Mouse (Mus musculus): Measurements from ENCODE around the gene Dnajc14.

Gene Dnajc14

DNA sequence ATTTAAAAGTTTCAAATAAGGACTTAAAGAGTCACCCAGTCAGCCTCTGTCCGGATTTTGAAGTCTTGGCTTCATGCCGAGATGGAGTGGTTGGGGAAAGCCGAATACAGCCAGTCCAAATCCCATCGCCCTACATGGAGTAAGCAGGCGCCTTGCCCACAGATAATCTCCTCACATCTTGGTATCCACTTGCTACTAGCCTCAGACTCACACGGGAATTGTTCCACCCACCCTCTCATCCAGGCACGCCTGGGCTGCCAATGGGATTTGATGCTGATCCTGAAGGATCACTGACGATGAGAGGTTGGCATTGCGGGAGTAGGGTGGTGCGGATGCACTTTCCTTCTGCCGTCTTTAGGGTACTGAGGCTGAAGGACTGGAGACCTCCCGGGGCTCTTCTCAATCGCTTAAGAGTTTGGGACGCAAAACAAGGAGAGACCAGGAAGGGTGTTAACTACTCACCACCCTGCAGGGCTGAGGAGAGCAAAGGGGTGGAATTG, at the start of gene Dnajc14:
Gene Dnajc14 (plus strand): TSS at position 292 of the 500 bp plus-strand sequence.
- peak in 1 of 2 experiments; percentile 57 for DNase-seq (ENCODE audit: low spot score in 2 of 2)

DNA sequence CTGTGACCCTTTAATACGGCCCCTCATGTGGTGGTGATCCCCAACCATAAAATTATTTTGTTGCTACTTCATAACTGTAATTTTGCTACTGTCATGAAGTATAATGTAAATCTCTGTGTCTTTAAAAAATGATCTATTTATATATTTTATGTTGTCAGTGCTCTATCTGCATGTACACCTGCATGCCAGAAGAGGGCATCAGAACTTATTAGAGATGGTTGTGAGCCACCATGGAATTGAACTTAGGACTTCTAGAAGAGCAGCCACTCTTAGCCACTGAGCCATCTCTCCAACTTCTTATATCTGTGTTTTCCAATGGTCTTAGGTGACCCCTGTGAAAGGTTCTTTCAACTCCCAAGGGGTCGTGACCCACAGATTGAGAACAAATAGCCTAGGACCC, 31.0 kb upstream of the Dnajc14 start:
- no peak for DNase-seq (ENCODE audit: low spot score in 2 of 2)

GRCm38 (mm10) chr10:128773685-128774084, 30.2 kb upstream of the Dnajc14 start:
- no peak for DNase-seq (ENCODE audit: low spot score in 2 of 2)

DNA sequence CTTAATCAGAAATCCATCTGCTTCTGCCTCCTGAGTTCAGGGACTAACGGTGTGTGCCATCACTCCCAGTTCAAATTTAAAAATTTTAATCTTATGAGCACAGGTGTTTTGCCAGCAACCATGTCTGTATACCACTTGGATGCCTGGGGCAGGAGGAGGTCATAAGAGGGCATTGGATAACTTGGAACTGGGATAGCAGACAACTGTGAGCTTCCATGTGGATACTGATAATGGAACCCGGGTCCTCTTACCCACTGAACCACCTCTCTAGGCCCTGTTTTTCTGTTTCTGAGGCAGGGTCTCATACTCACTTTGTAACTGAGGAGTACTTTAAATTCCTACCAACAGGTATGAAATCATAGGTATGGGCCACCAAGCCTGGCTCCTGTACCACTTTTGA, 25.4 kb upstream of the Dnajc14 start:
- no peak for DNase-seq (ENCODE audit: low spot score in 2 of 2)

- no peak for DNase-seq (ENCODE audit: low spot score in 2 of 2)
These were observed 24.7 kb upstream of the Dnajc14 start for GRCm38 (mm10) chr10:128779011-128779795.

DNA sequence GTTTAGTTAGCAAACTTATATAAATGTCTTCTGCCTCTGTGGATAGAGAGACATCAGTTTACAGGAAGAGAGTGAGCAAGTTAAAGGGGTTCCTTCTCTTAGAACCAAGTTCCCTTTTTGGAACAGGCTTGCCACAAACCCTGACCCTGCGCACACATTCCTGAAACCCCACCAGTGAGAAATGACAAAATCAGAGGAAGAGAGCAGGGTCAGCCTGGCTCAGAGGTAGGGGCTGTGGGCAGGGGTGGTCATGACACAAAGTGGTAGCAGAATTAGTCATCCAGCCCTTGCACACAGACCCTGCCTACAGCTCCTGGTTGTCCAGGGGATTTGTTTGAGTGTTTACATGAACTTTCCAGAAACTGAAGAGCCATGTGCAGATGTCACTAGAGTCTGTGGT, 23.7 kb upstream of the Dnajc14 start:
- DNase-seq (ENCODE audit: low spot score in 2 of 2), result no peak

DNA sequence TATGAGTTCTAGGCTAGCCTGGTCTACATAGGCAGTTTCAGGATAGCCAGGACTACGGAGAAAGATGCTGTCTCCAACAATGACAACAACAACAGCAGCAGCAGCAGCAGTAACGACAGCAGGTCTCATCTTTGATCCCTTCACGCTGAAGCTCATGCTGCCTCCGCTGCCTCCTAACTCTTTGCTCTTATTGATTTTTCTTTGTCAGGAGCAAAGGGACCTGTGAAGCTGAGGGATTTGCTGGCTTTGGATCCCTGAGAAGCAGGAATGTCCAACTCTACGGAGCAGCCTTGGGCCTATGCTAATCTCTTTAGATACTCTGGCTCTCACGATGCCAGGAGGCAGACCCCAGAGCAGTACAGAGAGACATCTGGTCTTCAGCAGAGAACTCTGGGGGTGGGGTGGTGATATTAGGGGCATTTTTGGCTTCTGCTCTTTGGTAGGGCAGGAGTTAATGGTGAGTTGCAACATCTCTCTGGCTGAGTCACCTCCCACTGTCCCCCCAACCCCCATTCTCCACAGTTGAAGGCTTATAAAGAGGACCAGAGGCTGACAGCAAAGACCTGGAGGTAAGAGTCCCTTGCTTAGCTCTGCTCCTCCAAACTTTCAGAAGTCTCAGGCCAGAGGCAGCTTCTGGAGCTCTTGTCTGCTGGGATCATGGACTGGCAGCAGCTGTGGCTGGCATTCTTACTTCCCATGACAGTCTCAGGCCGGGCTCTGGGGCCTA, 13.3 kb upstream of the Dnajc14 start, which contains the start of gene Mmp19:
Gene Mmp19 (plus strand): TSS at position 513 of the 727 bp plus-strand sequence.
- DNase-seq (ENCODE audit: low spot score in 2 of 2), result no peak

DNA sequence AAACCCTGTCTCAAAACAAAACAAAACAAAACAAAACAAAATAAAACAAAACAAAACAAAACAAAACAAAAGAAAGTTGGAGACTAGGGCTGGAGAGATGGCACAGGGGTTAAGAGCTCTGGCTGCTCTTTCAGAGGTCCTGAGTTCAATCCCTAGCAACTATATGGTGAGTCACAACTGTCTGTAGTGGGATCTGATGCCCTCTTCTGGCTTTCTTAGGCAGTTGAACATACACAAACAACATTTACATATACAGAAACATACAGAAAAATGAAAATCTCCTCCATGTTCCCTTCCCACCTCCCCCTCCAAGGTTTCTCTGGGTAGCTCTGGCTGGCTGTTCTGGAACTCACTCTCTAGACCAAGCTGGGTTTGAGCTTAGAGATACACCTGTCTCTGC, 11.8 kb upstream of the Dnajc14 start:
- DNase-seq (ENCODE audit: low spot score in 2 of 2), result no peak

GRCm38 (mm10) chr10:128793258-128793657, 10.6 kb upstream of the Dnajc14 start:
- DNase-seq (ENCODE audit: low spot score in 2 of 2), result no peak

DNA sequence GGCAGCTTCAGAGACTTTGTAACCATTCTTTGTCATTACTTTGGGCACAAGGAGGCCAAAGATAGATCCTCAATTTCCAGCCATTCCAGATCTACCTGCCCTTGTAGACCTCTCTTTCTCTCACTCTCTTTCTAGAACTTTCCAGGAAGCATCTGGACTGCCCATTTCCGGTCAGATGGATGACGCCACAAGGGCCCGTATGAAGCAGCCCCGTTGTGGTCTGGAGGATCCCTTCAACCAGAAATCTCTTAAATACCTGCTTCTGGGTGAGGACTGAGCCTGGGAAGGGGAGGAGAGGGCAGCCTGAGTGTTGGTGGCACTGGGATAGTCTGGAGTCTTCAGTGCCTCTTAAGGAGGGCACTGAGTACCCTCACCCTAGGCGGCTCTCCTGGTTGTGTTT, 9.5 kb upstream of the Dnajc14 start:
- no peak for DNase-seq (ENCODE audit: low spot score in 2 of 2)

DNA sequence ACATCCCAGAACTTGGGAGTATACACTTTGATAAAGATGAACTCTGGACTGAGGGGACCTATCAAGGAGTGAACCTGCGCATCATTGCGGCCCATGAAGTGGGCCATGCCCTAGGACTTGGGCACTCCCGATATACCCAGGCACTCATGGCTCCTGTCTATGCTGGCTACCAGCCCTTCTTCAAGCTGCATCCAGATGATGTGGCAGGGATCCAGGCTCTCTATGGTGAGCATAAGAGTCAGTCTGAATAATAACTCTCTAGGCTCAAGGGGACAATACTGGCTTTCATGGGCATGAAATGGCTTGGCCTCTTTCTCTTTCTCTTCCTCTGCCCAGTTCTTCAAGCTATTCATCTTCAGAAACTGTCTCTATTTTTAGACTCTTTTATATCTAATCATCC, 8.3 kb upstream of the Dnajc14 start:
- DNase-seq (ENCODE audit: low spot score in 2 of 2), result peak in 1 of 2 experiments; percentile 6

GRCm38 (mm10) chr10:128798676-128799075, 5.2 kb upstream of the Dnajc14 start:
- DNase-seq (ENCODE audit: low spot score in 2 of 2), result no peak

DNA sequence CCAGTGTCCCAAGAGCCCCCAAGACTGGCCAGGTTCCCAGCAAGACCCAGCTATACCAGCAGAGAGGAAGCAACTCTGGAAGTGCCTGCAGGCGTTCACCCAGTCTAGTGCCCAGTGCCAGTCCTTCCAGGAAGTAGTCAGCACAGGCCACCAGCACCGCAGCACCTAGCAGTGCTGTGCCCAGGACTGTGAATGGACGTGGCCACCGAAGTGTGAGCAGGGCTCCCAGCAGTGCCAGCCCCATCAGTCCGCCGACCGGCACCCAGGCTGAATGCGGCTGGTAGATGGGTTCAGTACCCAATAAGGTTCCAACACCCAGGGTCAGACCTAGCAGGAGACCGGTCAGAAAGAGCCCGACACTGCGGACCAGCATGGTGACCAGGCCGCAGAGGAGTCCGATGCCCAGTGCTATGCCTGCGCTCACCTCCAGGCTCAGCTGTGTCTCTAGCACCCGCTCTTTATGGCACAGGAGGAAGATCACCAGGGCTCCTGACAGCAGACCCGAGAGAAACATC, 1.8 kb upstream of the Dnajc14 start:
- DNase-seq (ENCODE audit: low spot score in 2 of 2), result no peak

DNA sequence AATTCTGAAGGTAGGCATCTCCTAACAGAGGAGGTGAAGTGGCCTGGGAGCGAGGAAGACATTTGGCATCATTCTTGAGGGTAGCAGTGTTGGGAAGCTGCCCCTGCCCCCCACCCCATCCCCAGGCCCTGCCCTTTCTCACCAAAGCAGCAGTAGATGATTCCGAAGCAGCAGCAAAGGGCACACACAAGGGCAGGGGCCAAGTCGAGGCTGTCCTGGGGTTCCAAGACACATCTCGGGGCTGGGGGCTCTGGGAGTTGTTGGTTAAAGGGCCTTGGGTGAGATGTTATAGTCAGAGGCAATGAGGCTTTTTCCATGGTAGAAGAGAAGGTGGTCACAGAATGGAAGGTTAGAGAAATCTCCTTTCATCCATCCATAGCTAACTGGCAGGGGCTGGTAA, 906 bp upstream of the Dnajc14 start:
- no peak for DNase-seq (ENCODE audit: low spot score in 2 of 2)

DNA sequence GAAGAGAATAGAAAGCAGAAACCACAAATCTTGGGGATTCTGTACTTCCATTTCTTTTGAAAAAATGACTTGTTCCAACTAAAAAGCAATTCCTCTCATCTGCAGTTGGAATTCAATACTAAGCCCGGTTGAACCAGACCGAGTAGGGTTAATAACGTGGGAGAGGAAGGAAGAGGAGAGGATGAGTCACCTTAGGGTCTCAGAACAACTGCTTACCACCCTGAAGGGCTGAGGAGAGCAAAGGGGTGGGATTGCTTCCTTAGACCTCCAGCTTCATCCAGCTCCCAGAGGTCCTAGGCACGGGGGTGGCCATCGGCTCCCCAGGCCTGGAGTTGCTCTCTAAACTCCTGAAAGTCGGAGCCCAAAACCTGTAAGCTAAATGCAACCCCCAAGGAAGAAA, 501 bp upstream of the Dnajc14 start:
- DNase-seq (ENCODE audit: low spot score in 2 of 2), result peak in 1 of 2 experiments; percentile 8

DNA sequence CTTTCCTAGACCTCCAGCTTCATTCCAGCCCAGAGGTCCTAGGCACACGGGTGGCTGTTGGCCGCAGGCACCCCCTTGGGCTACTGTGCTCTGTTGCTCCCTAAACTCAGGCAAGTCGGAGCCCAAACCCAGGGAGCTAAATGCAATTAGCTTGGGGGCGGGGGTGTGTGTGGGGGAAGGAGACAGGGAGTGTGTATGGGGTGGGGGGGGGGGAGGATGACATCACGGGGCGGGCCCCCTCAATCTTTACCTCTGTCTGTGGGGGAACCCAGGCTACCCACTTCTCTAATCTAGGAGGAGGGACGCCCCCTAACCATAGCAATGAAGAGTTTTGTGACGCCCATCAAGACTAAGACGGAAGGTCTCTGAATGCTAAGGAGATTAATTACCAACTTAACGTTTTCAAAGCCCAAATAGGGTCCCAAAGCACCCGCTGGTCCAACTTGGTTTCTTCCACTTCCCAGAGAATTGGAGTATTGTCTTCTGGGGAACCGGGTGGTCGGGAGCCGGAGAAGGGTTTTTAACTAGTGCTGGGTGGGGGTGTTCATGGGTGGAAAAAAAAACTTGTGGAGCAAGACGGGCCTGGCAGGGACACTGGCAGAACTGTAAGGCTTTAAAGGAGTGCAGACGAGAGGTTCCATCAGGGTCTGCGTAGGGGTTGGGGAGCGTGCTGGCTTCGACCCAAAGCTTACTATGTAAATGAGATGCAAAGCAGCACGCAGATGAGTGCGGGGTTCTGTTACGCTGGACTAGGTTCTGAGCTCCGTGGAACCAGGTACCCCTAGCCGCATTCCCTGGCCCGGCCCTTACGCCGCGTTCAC, 619 bp downstream of the Dnajc14 start, which contains the start of gene Tmem198b:
Gene Tmem198b (minus strand): TSS at position 100 of the 821 bp plus-strand sequence.
- DNase-seq (ENCODE audit: low spot score in 2 of 2), result peak in 1 of 2 experiments; percentile 61

GRCm38 (mm10) chr10:128805092-128806000, 1.5 kb downstream of the Dnajc14 start:
- DNase-seq (ENCODE audit: low spot score in 2 of 2), result peak; percentile 86 to 94

DNA sequence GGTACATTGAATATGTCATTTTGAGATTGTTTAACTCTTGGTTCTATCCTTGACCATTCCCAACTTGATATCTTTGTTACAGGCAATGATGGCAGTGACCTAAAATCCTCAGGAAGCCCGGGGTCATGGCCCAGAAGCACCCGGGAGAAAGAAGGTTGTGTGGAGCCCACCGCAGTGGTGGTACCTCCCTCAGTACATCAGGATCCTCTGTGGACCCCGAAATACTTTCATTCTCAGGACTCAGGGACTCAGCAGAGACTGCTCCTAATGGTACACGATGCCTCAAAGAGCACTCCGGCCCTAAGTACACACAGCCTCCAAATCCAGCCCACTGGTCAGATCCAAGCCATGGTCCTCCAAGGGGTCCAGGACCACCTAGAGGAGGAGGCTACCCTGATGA, 2.2 kb downstream of the Dnajc14 start:
- no peak for DNase-seq (ENCODE audit: low spot score in 2 of 2)

DNA sequence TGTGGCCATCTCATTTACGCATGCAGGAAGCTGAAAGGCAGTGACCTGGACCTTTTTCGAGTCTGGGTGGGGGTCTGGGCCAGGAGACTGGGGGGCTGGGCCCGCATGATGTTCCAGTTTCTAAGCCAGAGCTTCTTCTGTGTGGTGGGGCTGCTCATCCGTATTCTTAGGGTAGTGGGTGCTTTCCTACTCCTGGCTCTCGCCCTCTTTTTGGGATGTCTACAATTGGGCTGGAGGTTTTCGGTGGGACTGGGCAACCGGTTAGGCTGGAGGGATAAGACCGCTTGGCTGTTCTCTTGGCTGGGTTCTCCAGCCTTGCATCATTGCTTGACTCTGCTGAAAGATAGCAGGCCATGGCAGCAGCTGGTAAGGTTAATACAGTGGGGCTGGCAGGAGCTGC, 3.2 kb downstream of the Dnajc14 start:
- DNase-seq (ENCODE audit: low spot score in 2 of 2), result no peak

DNA sequence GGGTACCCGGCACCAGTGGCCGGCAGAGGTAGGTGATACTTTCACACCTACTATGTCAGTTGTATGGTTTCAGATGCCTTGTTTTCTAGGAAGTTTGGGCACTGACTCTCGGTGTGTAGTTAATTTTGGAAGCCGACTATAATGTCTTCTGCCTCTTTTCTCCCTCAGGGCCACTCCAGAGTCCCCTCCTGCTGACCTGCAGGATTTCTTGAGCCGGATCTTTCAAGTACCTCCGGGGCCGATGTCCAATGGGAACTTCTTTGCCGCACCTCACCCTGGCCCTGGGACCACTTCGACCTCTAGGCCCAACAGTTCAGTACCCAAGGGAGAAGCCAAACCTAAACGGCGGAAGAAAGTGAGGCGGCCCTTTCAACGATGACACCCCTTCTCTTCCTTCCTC, 13.2 kb downstream of the Dnajc14 start, which contains the start of gene Sarnp:
Gene Sarnp (plus strand): TSS at position 301 of the 400 bp plus-strand sequence.
- no peak for DNase-seq (ENCODE audit: low spot score in 2 of 2)
